Mouse (Mus musculus) kidney, postnatal 0 days (tissue): ENCODE measurements at regions not wholly inside any gene's neighbourhood (a gene's known extent, or its start where the extent isn't known, plus 50 kb on each side); places are given as distances from the start of the nearest gene placed in this dataset.

Experiments
- ATAC-seq: fragments of 200-750 bp; cut with Nextera tagmentation; replicated peaks from 2 replicates; pipeline ENCODE4 v1.8.0; 2017; ENCODE audit warnings: low read depth, moderate number of reproducible peaks, moderate TSS enrichment, moderate library complexity; ENCODE audit not compliant: low FRiP score
- DNase-seq: peaks from one replicate; pipeline ENCODE4 v3.0.0-alpha.2; 2016; ENCODE audit warnings: low spot score
- H3K27ac ChIP-seq: fragments of 300-500 bp; sonication (generic); 2 replicates; pipeline ENCODE4 v1.5.1; 2014; ENCODE audit warnings: mild to moderate bottlenecking
- H3K27me3 ChIP-seq: fragments of 300-500 bp; sonication (generic); 2 replicates; pipeline ENCODE4 v1.6.1; 2014; ENCODE audit warnings: low read length, mixed read lengths; ENCODE audit not compliant: insufficient read depth
- H3K36me3 ChIP-seq: fragments of 300-500 bp; sonication (generic); 2 replicates; pipeline ENCODE4 v1.6.1; 2014; ENCODE audit warnings: low read length, mixed read lengths; ENCODE audit not compliant: insufficient read depth
- H3K4me1 ChIP-seq: fragments of 300-500 bp; sonication (generic); replicated peaks from 2 replicates; pipeline ENCODE4 v1.6.1; 2014; ENCODE audit warnings: antibody characterized with exemption, low read length, mixed read lengths; ENCODE audit not compliant: insufficient read depth
- H3K4me2 ChIP-seq: fragments of 300-500 bp; sonication (generic); 2 replicates; pipeline ENCODE4 v1.6.1; 2014; ENCODE audit warnings: mild to moderate bottlenecking, low read length, moderate library complexity, mixed read lengths
- H3K4me3 ChIP-seq: fragments of 300-500 bp; sonication (generic); replicated peaks from 2 replicates; pipeline ENCODE4 v1.5.1; 2014; ENCODE audit warnings: low read depth, low read length
- H3K9ac ChIP-seq: fragments of 300-500 bp; sonication (generic); 2 replicates; pipeline ENCODE4 v1.6.1; 2014; ENCODE audit warnings: low read depth, low read length
- H3K9me3 ChIP-seq: fragments of 300-500 bp; sonication (generic); replicated peaks from 2 replicates; pipeline ENCODE4 v1.6.1; 2016; ENCODE audit warnings: low read length, inconsistent platforms, mixed read lengths
- CTCF ChIP-seq: IDR thresholded peaks from 2 replicates; pipeline ENCODE4 v1.5.1; 2016; ENCODE audit warnings: antibody characterized with exemption, low read depth, mild to moderate bottlenecking, moderate library complexity
- WGBS: fragments of 180-500 bp; shearing (Covaris S2); extraction: QIAGEN DNeasy Blood & Tissue Kit; methylation state at CpG from one replicate; pipeline ENCODE4 v1.1.7; 2014; 5-methylcytosine and 5-hydroxymethylcytosine counted together

- Histone ChIP-seq H3K27me3 (no peaks in the 10 kb centered on the region), H3K27ac (no peak overlapping the region), H3K9ac (no peak overlapping the region), H3K4me3 (no peak overlapping the region), H3K36me3 (no peaks in the 10 kb centered on the region), H3K4me2 (no peak overlapping the region), H3K4me1 (no peaks in the 10 kb centered on the region), H3K9me3 (no peaks in the 10 kb centered on the region)
- no peak for TF ChIP-seq CTCF
- ATAC-seq (no peak), DNase-seq (no peak)
- 93% methylated on average over 5 of the region's 5 CpGs for WGBS
Measured at GRCm38 (mm10) chr4:9113982-9114381, 875.1 kb upstream of the Car8 start.

GRCm38 (mm10) chr4:9110355-9110754, 871.5 kb upstream of the Car8 start:
- Histone ChIP-seq H3K4me1 (no peaks in the 10 kb centered on the region), H3K9me3 (no peaks in the 10 kb centered on the region), H3K4me2 (no peak overlapping the region), H3K4me3 (no peak overlapping the region), H3K36me3 (no peaks in the 10 kb centered on the region), H3K27ac (no peak overlapping the region), H3K27me3 (no peaks in the 10 kb centered on the region), H3K9ac (no peak overlapping the region)
- DNase-seq (no peak), ATAC-seq (no peak)
- TF ChIP-seq CTCF: no peak
- 65% methylated on average over 7 of the region's 7 CpGs for WGBS

GRCm38 (mm10) chr4:9107295-9107694, 868.5 kb upstream of the Car8 start:
- no peaks in the 10 kb centered on the region for H3K36me3 ChIP-seq
- no peak overlapping the region for H3K9ac ChIP-seq
- H3K4me2 ChIP-seq: no peak overlapping the region
- no peaks in the 10 kb centered on the region for H3K9me3 ChIP-seq
- ATAC-seq: no peak
- no peak for TF ChIP-seq CTCF
- H3K4me3 ChIP-seq: no peak overlapping the region
- WGBS: 55% methylated on average over 14 of the region's 14 CpGs
- no peaks in the 10 kb centered on the region for H3K27me3 ChIP-seq
- no peaks in the 10 kb centered on the region for H3K4me1 ChIP-seq
- no peak for DNase-seq
- no peak overlapping the region for H3K27ac ChIP-seq

- DNase-seq (no peak), ATAC-seq (no peak)
- no peak overlapping the region for H3K4me2 ChIP-seq
- 81% methylated on average over 9 of the region's 9 CpGs for WGBS
- no peaks in the 10 kb centered on the region for H3K9me3 ChIP-seq
- H3K36me3 ChIP-seq: no peaks in the 10 kb centered on the region
- no peaks in the 10 kb centered on the region for H3K4me1 ChIP-seq
- no peak for TF ChIP-seq CTCF
- no peak overlapping the region for H3K27ac ChIP-seq
- no peaks in the 10 kb centered on the region for H3K27me3 ChIP-seq
- no peak overlapping the region for H3K9ac ChIP-seq
- H3K4me3 ChIP-seq: no peak overlapping the region
Measured at GRCm38 (mm10) chr4:9106778-9107177, 867.9 kb upstream of the Car8 start.

GRCm38 (mm10) chr4:9104657-9105056, 865.8 kb upstream of the Car8 start:
- Histone ChIP-seq H3K36me3 (no peaks in the 10 kb centered on the region), H3K27me3 (no peaks in the 10 kb centered on the region), H3K4me2 (no peak overlapping the region), H3K4me1 (no peaks in the 10 kb centered on the region), H3K9ac (no peak overlapping the region), H3K27ac (no peak overlapping the region), H3K9me3 (no peaks in the 10 kb centered on the region), H3K4me3 (no peak overlapping the region)
- ATAC-seq (no peak), DNase-seq (no peak)
- 53% methylated on average over 6 of the region's 6 CpGs for WGBS
- TF ChIP-seq CTCF: no peak

GRCm38 (mm10) chr4:9103958-9104357, 865.1 kb upstream of the Car8 start:
- no peak for ATAC-seq
- no peak overlapping the region for H3K27ac ChIP-seq
- WGBS: 42% methylated on average over 8 of the region's 8 CpGs
- H3K4me3 ChIP-seq: no peak overlapping the region
- peak; percentile 10 for DNase-seq
- H3K9ac ChIP-seq: no peak overlapping the region
- no peaks in the 10 kb centered on the region for H3K4me1 ChIP-seq
- H3K9me3 ChIP-seq: no peaks in the 10 kb centered on the region
- H3K36me3 ChIP-seq: no peaks in the 10 kb centered on the region
- H3K4me2 ChIP-seq: no peak overlapping the region
- no peaks in the 10 kb centered on the region for H3K27me3 ChIP-seq
- no peak for TF ChIP-seq CTCF

- TF ChIP-seq CTCF: peak; percentile 98
- Histone ChIP-seq H3K27ac (no peak overlapping the region), H3K27me3 (peaks cover 4% of the 10 kb centered on the region; the same call in 1 of the 2 replicates), H3K9ac (no peak overlapping the region), H3K4me3 (no peak overlapping the region), H3K4me1 (no peaks in the 10 kb centered on the region), H3K36me3 (no peaks in the 10 kb centered on the region), H3K9me3 (no peaks in the 10 kb centered on the region), H3K4me2 (peak overlapping the region; percentile 34; the same call in 1 of the 2 replicates)
- 25% methylated on average over 24 of the region's 24 CpGs for WGBS
- DNase-seq: peak; percentile 85
- 0 out of 2 replicates have a peak, but pooled peaks have one; percentile 33 for ATAC-seq
Measured at GRCm38 (mm10) chr4:9096809-9097700, 858.2 kb upstream of the Car8 start.
